Mouse (Mus musculus) layer of hippocampus, postnatal 14 days (tissue): ENCODE results near the gene Gm49358. TPM values are rescaled to one million over a fixed set of nuclear protein-coding genes. Genes with fewer than 3 reads are reported as not detected.

Experiments
- DNase-seq, 2 experiments: peaks; one replicate each; pipeline ENCODE4 v3.0.0; 2021 to 2022; ENCODE audit warnings: low spot score in 2 of 2, mixed read lengths in 1 of 2
- total RNA-seq, 2 experiments: library from RNA; stranded (reverse); gene quantifications; 2 replicates each; pipeline ENCODE4 v1.2.3; 2021

The Gm49358 gene
- total RNA-seq, 2 experiments from 2014 or later = 42.4 to 45.8 TPM

DNA sequence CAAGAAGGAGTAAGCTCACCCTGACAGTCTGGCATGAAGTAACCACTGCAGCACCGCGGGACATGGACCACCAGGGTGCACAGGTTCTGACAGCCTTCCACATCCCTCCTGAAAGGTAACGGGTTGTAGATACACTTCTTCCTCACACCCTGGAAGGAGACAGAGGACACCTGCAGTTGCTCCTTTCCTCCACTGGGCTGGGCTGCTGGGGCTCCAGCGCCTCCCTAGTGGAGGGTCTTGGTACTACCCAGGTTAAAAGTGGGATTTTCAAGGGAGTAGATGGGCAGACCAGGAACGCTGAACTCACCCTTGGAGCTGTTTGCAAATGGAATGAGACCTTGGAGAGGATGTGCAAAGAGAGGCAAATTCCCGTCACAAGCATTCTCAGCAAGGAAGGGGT, 99.7 kb downstream of the Gm49358 start:
- no peak for DNase-seq

DNA sequence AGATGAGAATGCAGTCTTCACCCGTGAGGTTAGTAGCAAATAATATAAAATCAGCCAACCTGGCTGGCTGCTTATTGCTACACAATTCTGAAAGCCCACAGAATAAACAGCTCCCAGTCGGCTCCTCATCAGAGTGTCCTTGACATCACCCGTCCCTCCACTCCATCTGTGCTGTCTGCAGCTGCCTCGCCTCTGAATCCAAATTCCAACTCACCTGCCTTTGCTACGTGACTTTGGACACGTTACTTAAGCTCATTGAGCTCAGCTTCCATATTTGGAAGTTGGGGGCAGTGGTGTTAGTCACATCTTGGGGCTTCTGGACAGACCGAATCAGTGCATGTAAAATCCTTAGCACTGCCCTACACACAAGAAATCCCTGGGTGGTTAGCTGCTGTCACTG, 108.3 kb downstream of the Gm49358 start:
- DNase-seq = no peak

DNA sequence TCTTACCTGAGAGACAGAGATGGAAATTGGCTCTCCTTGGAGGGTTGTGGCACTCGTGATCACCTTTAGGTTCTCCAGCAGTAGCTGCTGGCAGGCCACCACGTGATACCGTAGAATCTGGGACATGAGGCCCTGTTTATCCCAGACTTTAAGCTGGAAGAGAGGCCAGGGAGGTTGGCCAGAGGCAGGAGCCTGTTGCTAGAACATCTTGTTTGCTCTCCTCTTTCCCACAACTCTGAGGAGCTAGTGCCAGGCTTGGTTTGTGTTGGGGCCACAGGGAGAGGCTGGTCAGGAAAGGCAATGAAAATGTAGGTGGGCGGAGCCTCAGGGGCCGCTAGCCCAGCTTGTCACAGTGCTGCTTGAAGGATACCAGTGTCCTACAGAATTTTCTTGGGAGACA, 108.8 kb downstream of the Gm49358 start:
- DNase-seq = no peak

DNA sequence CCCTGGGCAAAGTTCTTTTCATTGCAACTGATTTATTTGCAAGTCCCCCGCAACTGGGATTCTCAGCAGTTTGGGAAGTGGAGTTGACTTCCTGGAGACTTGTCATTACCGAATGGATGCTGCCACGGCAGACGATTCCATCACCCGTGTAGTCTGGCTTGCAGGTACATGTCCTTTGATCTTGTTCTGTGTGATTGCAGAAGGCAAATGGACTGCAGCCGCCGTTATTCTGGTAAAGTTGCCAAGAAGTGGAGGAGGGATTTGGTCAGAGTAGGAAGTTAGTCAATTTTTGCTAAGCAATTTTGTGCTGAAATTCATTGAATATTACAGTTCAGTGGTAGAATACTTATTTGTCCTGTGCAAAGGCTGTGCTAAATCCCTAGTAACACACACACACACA, 114.9 kb downstream of the Gm49358 start:
- no peak for DNase-seq

DNA sequence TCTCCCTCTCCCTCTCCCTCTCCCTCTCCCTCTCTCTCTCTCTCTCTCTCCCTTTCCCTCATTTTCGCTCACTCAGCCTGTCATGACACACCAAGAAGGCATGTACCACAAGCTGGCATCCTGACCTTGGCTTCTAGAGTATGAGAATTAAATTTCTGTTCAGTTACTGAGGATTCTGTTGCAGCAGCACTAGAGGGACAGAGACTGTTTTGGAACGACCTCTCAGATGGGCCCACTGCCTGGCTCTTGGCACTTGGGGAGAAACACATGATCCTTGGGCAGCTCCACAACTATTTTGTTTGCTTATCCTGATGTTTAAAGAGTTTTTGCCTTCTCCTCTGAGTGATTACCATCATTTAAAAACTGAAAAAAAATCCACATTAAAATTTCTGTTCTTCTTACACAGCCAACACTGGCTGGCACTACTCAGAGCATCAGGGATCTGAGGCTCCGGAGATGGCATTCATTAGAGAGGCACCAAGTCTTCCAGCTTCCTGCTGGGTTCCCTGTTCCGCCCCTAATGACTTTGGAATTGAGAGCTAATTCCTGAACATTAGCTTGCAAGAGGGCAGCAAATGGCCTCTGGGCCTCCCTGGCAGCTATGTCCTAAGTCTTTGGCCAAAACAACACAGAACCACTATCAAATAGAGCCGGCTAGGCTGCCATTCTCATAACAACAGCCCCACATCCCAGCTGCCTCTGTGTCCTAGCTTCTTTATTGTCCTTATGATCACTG, 116.5 kb downstream of the Gm49358 start:
- DNase-seq = peak in 1 of 2 experiments; percentile 57

DNA sequence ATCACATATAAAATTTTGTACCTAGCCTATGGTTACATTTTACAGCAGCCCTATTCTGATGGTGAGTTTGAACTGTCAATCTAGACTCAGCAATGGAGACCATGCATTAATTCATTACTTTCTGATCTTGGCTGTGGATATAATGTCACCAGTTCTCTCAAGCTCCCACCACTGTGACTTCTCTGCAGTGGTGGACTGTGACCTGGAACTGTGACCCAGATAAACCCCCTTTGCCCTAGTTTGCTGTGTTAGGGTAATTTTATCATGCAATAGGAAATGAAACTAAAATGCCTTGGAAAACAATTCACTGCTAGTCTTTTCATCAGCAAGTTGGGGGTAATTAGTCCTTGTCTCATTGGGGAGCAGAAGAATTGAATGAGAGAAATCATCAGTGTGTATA, 117.7 kb downstream of the Gm49358 start:
- no peak for DNase-seq

Other genes starting within 250 kb of the Gm49358 start
- 100 to 1,000 TPM; 269 to 327 TPM for gene Hsp90b1, start 58.5 kb upstream of the Gm49358 start, total RNA-seq
- 1 to 10 TPM; 1.4 to 1.9 TPM for gene Ttc41, start 58.2 kb upstream of the Gm49358 start, total RNA-seq
- gene Nt5dc3, start 15.0 kb downstream of the Gm49358 start, total RNA-seq = 100 to 1,000 TPM; 125 to 134 TPM
- gene Stab2, start 244.1 kb downstream of the Gm49358 start, total RNA-seq = under 1 TPM; 0.18 to 0.38 TPM